In the genomic region with DNA sequence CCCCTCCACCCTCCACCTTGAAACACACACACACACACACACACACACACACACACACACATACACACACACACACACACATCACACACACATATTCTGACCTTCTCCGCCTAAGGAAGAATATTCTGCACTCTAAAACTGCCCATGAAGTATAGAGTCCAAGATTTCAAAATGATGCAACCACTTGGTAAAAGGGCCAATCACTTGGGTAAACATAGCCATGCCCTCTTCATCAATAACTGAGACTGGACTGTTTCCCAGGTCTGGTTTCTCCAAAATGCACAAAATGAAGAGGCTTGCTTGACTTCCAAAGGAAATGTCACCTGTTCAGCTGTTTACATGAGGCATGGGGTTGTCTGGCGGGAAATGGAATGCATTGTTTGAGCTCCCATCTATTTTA, we compare ENCODE assay signal across 35 mouse cellular contexts.
"Had no signal": no experiment of that assay in that cellular context is flagged by ENCODE, and none has a peak within 500 bp of the region (broad histone marks: within the 10 kb centered on the region; RNA-seq: fewer than 3 reads in every experiment).

No protein-coding gene starts in this region.

- ATAC-seq: hindbrain, embryonic 16.5 days; hindbrain, postnatal 0 days; inflammation-experienced regulatory T-cells, adult 6 months; intestine, embryonic 15.5 days; intestine, embryonic 16.5 days; intestine, postnatal 0 days had no signal

- H3K9ac ChIP-seq: heart, embryonic 12.5 days; heart, embryonic 13.5 days; heart, embryonic 15.5 days; hindbrain, embryonic 12.5 days; hindbrain, embryonic 13.5 days; hindbrain, embryonic 14.5 days; hindbrain, embryonic 15.5 days; intestine, embryonic 15.5 days; kidney, embryonic 15.5 days had no signal

- H3K27ac ChIP-seq: heart, embryonic 10.5 days; heart, embryonic 13.5 days; heart, embryonic 15.5 days; hindbrain, embryonic 10.5 days; hindbrain, embryonic 12.5 days; hindbrain, embryonic 13.5 days; hindbrain, embryonic 14.5 days; hindbrain, embryonic 15.5 days; hindbrain, postnatal 0 days; intestine, embryonic 15.5 days; kidney, embryonic 15.5 days; kidney, postnatal 0 days; layer of hippocampus, adult 2 months had no signal

- H3K27me3 ChIP-seq: heart, embryonic 12.5 days; heart, embryonic 13.5 days; heart, embryonic 15.5 days; hindbrain, embryonic 12.5 days; hindbrain, embryonic 13.5 days; hindbrain, embryonic 15.5 days; intestine, embryonic 15.5 days; kidney, embryonic 15.5 days had no signal

- H3K4me1 ChIP-seq: hindbrain, embryonic 10.5 days had no signal

- H3K4me2 ChIP-seq: heart, embryonic 11.5 days; heart, embryonic 12.5 days; heart, embryonic 13.5 days; heart, embryonic 15.5 days; hindbrain, embryonic 12.5 days; hindbrain, embryonic 13.5 days; hindbrain, embryonic 14.5 days; hindbrain, embryonic 15.5 days; intestine, embryonic 15.5 days; kidney, embryonic 15.5 days had no signal

- H3K4me3 ChIP-seq: heart, embryonic 10.5 days; heart, embryonic 12.5 days; heart, embryonic 13.5 days; heart, embryonic 15.5 days; hindbrain, embryonic 10.5 days; hindbrain, embryonic 12.5 days; hindbrain, embryonic 13.5 days; hindbrain, embryonic 15.5 days; intestine, embryonic 15.5 days; kidney, embryonic 15.5 days; layer of hippocampus, adult 2 months had no signal

- DNase-seq: heart, postnatal 10 days; heart, postnatal 14 days; heart, postnatal 36 days; heart, postnatal 4 days; kidney, adult 11 months; kidney, adult 18-20 months; kidney, adult 2 months; kidney, adult 8-10 months; kidney, adult 9 months; kidney, postnatal 10 days; kidney, postnatal 14 days; kidney, postnatal 25 days; kidney, postnatal 36 days; kidney, postnatal 4 days; layer of hippocampus, adult 9-11 months; layer of hippocampus, postnatal 36 days had no signal

- H3K36me3 ChIP-seq: heart, embryonic 10.5 days; heart, embryonic 12.5 days; heart, embryonic 13.5 days; heart, embryonic 15.5 days; hindbrain, embryonic 10.5 days; hindbrain, embryonic 12.5 days; hindbrain, embryonic 13.5 days; hindbrain, embryonic 15.5 days; intestine, embryonic 15.5 days; kidney, embryonic 15.5 days had no signal

- H3K9me3 ChIP-seq: heart, embryonic 10.5 days; heart, embryonic 12.5 days; heart, embryonic 13.5 days; heart, embryonic 15.5 days; hindbrain, embryonic 10.5 days; hindbrain, embryonic 12.5 days; hindbrain, embryonic 13.5 days; hindbrain, embryonic 15.5 days; intestine, embryonic 15.5 days; kidney, embryonic 15.5 days had no signal
